Mouse (Mus musculus) forelimb bud, embryonic 11.5 days (tissue): ENCODE measurements at regions not wholly inside any gene's neighbourhood (a gene's known extent, or its start where the extent isn't known, plus 50 kb on each side); places are given as distances from the start of the nearest gene placed in this dataset.

Experiments used
- DNase-seq: peaks from one replicate; pipeline ENCODE4 v3.0.0-alpha.2; 2012; ENCODE audit warnings: low read depth, low spot score

GRCm38 (mm10) chr2:74354591-74354990 is 224.6 kb downstream of the Lnpk start:
- peak; percentile 19 for DNase-seq

- DNase-seq: no peak
Measured at GRCm38 (mm10) chr2:74349809-74350208, 229.4 kb downstream of the Lnpk start.

- DNase-seq: no peak
Measured at GRCm38 (mm10) chr2:74306301-74306700, 272.9 kb downstream of the Lnpk start.

- DNase-seq: no peak
Measured at GRCm38 (mm10) chr2:74300885-74301451, 278.3 kb downstream of the Lnpk start.

GRCm38 (mm10) chr2:74300366-74300791 is 278.9 kb downstream of the Lnpk start:
- peak; percentile 74 for DNase-seq

GRCm38 (mm10) chr2:74292641-74293040 is 286.6 kb downstream of the Lnpk start:
- DNase-seq: no peak

- DNase-seq: no peak
Measured at GRCm38 (mm10) chr2:74291416-74292396, 287.5 kb downstream of the Lnpk start.

GRCm38 (mm10) chr2:74285624-74286023 is 293.6 kb downstream of the Lnpk start:
- DNase-seq: no peak

- DNase-seq: peak; percentile 56
Measured at GRCm38 (mm10) chr2:74264963-74265362, 314.3 kb downstream of the Lnpk start.

- DNase-seq: no peak
Measured at GRCm38 (mm10) chr2:74257034-74257781, 322.0 kb downstream of the Lnpk start.

GRCm38 (mm10) chr2:74247521-74247920 is 331.7 kb downstream of the Lnpk start:
- DNase-seq: no peak

GRCm38 (mm10) chr2:74246631-74247030 is 332.6 kb downstream of the Lnpk start:
- DNase-seq: no peak

GRCm38 (mm10) chr2:74244203-74244602 is 333.1 kb upstream of the Atp5g3 start:
- no peak for DNase-seq

GRCm38 (mm10) chr2:74243801-74244200 is 332.7 kb upstream of the Atp5g3 start:
- DNase-seq: peak; percentile 59

- peak; percentile 66 for DNase-seq
Measured at GRCm38 (mm10) chr2:74239586-74239985, 328.5 kb upstream of the Atp5g3 start.

GRCm38 (mm10) chr2:74217437-74217836 is 306.3 kb upstream of the Atp5g3 start:
- DNase-seq: peak; percentile 30

- DNase-seq: no peak
Measured at GRCm38 (mm10) chr2:74210210-74210609, 299.1 kb upstream of the Atp5g3 start.

- no peak for DNase-seq
Measured at GRCm38 (mm10) chr2:74209421-74209917, 298.3 kb upstream of the Atp5g3 start.

- DNase-seq: no peak
Measured at GRCm38 (mm10) chr2:74207440-74207839, 296.3 kb upstream of the Atp5g3 start.

- DNase-seq: peak; percentile 24
Measured at GRCm38 (mm10) chr2:74202776-74203175, 291.6 kb upstream of the Atp5g3 start.

GRCm38 (mm10) chr2:74201608-74202323 is 290.6 kb upstream of the Atp5g3 start:
- DNase-seq: peak; percentile 43
